Mouse (Mus musculus): ENCODE measurements around the gene Psmc2.

DNA sequence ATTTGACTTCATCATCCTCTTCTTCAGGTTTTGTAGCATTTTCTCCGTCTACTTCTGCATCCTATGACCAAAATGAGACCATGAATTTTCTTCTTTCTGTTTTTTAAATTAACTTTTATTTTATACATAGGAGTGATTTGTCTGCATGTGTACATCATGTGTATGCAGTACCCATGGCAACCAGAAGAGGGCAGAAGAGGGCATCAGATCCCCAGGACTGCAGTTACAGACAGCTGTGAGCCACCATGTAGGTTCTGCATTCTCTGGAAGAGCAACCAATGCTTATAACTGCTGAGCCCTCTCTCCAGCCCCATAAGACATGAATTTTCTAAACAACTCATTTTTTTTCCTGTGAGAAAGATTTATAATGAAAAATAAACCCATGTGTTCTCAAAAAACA lies 28.9 kb downstream of the Psmc2 start:
- TF ChIP-seq UBTF (IDR thresholded peaks at IDR 0.05; ENCODE audit: borderline replicate concordance, insufficient read depth, low read depth, low read length), result no peak
- peak; percentile 47 for TF ChIP-seq RAD21 (IDR thresholded peaks at IDR 0.05; ENCODE audit: low read depth, low read length)
- TF ChIP-seq MYC (IDR thresholded peaks at IDR 0.05; ENCODE audit: low read depth, low read length), result no peak
- TF ChIP-seq ZNF384 (IDR thresholded peaks at IDR 0.05; ENCODE audit: low read depth, low read length), result no peak
- TF ChIP-seq JUND (IDR thresholded peaks at IDR 0.05; ENCODE audit: low read depth, low read length), result no peak
- TF ChIP-seq CTCF (IDR thresholded peaks at IDR 0.05 in 2 of 3, conservative IDR thresholded peaks at IDR 0.05 in 1 of 3; ENCODE audit: control insufficient read depth in 1 of 3, insufficient read depth in 1 of 3, low read depth in 2 of 3, low read length in 3 of 3, poor library complexity in 1 of 3, severe bottlenecking in 1 of 3), result peak; percentile 64 to 87 (median 78)

All from MEL (cell line).